Mouse (Mus musculus) hindbrain, embryonic 14.5 days (tissue): ENCODE measurements around the gene Bcl2l10. TPM values are rescaled to one million over a fixed set of nuclear protein-coding genes. Genes with fewer than 3 reads are reported as not detected.

Experiments
- ATAC-seq: fragments of 200-750 bp; cut with Nextera tagmentation; 2 replicates; pipeline ENCODE4 v1.8.0; 2017; ENCODE audit warnings: moderate number of reproducible peaks, mild to moderate bottlenecking, moderate TSS enrichment, moderate library complexity; ENCODE audit not compliant: low FRiP score
- DNase-seq: peaks from one replicate; pipeline ENCODE4 v3.0.0-alpha.2; 2015; ENCODE audit warnings: low spot score
- H3K27ac ChIP-seq: fragments of 300-500 bp; sonication (generic); 2 replicates; pipeline ENCODE4 v1.5.1; 2014; ENCODE audit warnings: mild to moderate bottlenecking, moderate library complexity
- H3K27me3 ChIP-seq: fragments of 300-500 bp; sonication (generic); 2 replicates; pipeline ENCODE4 v1.6.1; 2014; ENCODE audit warnings: mild to moderate bottlenecking, low read length, mixed read lengths; ENCODE audit not compliant: control insufficient read depth, insufficient read depth
- H3K36me3 ChIP-seq: fragments of 300-500 bp; sonication (generic); replicated peaks from 2 replicates; pipeline ENCODE4 v1.6.1; 2014; ENCODE audit not compliant: control insufficient read depth, insufficient read depth
- H3K4me1 ChIP-seq: fragments of 300-500 bp; sonication (generic); replicated peaks from 2 replicates; pipeline ENCODE4 v1.6.1; 2014; ENCODE audit warnings: antibody characterized with exemption, low read length, mixed read lengths; ENCODE audit not compliant: control insufficient read depth, insufficient read depth
- H3K4me2 ChIP-seq: fragments of 300-500 bp; sonication (generic); replicated peaks from 2 replicates; pipeline ENCODE4 v1.6.1; 2014; ENCODE audit warnings: mild to moderate bottlenecking, moderate library complexity
- H3K4me3 ChIP-seq: fragments of 300-500 bp; sonication (generic); replicated peaks from 2 replicates; pipeline ENCODE4 v1.5.1; 2014; ENCODE audit warnings: mild to moderate bottlenecking, low read length
- H3K9ac ChIP-seq: fragments of 300-500 bp; sonication (generic); 2 replicates; pipeline ENCODE4 v1.6.1; 2014
- H3K9me3 ChIP-seq: fragments of 300-500 bp; sonication (generic); 2 replicates; pipeline ENCODE4 v1.6.1; 2016; ENCODE audit warnings: low read length; ENCODE audit not compliant: control insufficient read depth
- WGBS: fragments of 180-500 bp; shearing (Covaris S2); extraction: QIAGEN DNeasy Blood & Tissue Kit; methylation state at CpG from one replicate; pipeline ENCODE4 v1.1.7; 2014; 5-methylcytosine and 5-hydroxymethylcytosine counted together
- polyA plus RNA-seq: library from polyadenylated mRNA; unstranded; fragments of >200 nt; fragmentation: Nextera tagmentation; extraction: Ambion mirVana; gene quantifications from 2 replicates; pipeline ENCODE4 v1.2.1, GENCODE M21; 2014

Bcl2l10 gene
- polyA plus RNA-seq, 1 experiment from 2014 or later, result not detected

- Histone ChIP-seq H3K4me1 (peaks cover 18% of the 10 kb centered on the region), H3K36me3 (no peaks in the 10 kb centered on the region), H3K4me3 (peak overlapping the region; percentile 82), H3K9me3 (no peaks in the 10 kb centered on the region), H3K27me3 (no peaks in the 10 kb centered on the region), H3K9ac (peak overlapping the region; percentile 90), H3K4me2 (peak overlapping the region; percentile 74), H3K27ac (peak overlapping the region; percentile 87)
- peak; percentile 38 for ATAC-seq
- DNase-seq, result peak; percentile 50
- 28% methylated on average over 11 of the region's 11 CpGs for WGBS
Measured at GRCm38 (mm10) chr9:75313138-75313831, 34.3 kb upstream of the Bcl2l10 start.

GRCm38 (mm10) chr9:75313832-75314516 is 33.6 kb upstream of the Bcl2l10 start:
- Histone ChIP-seq H3K36me3 (no peaks in the 10 kb centered on the region), H3K4me1 (peaks cover 23% of the 10 kb centered on the region), H3K27ac (peak overlapping the region; percentile 87), H3K9me3 (no peaks in the 10 kb centered on the region), H3K9ac (peak overlapping the region; percentile 90), H3K4me3 (peak overlapping the region; percentile 82), H3K4me2 (peak overlapping the region; percentile 74), H3K27me3 (no peaks in the 10 kb centered on the region)
- ATAC-seq (peak; percentile 91), DNase-seq (peak; percentile 77)
- under 1% methylated on average over 45 of the region's 52 CpGs for WGBS

DNA sequence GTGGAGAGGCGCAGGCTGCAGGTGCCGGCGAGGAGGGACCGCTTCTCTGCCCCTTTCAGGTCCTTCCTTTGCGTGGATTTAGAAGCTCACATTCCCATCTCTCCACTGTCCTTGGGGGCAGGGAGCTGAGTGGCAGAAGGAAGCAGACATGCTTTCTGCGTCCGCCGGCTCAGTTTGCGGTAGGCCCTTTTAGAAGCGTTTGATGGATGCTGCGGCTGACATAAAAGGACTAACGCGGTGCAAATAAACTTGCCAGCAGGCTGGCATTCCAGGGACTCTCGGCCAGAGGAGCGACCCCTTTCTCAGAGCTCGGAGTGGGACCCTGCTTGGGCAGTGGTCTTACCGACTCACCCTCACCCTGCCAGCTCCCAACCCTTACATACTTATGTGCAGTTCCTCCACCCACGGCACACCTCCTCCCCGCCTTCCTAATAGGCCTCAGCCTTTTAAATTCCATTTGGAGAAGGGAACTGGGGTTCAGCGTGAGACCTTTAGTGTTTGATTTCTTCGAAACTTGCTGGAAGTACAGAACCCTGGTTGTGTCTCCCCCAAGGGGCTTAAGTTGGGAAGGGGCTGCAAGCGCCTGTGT is 32.9 kb upstream of the Bcl2l10 start:
- H3K9me3 ChIP-seq, result no peaks in the 10 kb centered on the region
- peak overlapping the region; percentile 82 for H3K4me3 ChIP-seq
- 1% methylated on average over 22 of the region's 22 CpGs for WGBS
- H3K27me3 ChIP-seq, result no peaks in the 10 kb centered on the region
- H3K36me3 ChIP-seq, result no peaks in the 10 kb centered on the region
- peak overlapping the region; percentile 74 for H3K4me2 ChIP-seq
- DNase-seq (peak; percentile 28), ATAC-seq (peak; percentile 7; the same call in 1 of the 2 replicates)
- peaks cover 29% of the 10 kb centered on the region for H3K4me1 ChIP-seq
- H3K9ac ChIP-seq, result peak overlapping the region; percentile 90
- H3K27ac ChIP-seq, result peak overlapping the region; percentile 87

DNA sequence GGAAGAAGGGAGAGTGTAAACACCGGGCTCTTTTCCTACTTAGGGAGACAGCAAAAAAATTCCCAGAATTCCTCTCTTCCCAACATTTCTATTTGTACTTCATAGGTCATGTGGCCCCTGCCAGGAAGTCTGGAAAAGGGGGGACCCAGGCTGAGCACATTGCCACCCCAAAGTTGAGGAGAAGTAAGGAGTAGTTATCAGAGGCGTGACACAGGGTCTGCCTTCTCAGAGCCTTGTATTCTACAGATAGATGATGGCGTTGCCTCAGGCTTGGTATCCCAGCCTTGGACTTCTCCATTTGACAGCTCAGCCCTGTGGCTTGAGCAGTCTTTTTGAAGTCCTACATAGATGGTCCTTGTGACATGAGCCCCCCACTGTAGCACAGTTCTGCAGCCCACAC is 32.3 kb upstream of the Bcl2l10 start:
- no peaks in the 10 kb centered on the region for H3K27me3 ChIP-seq
- WGBS, result 64% methylated on average over 3 of the region's 3 CpGs

GRCm38 (mm10) chr9:75316771-75317170 is 30.8 kb upstream of the Bcl2l10 start:
- Histone ChIP-seq H3K36me3 (no peaks in the 10 kb centered on the region), H3K9me3 (no peaks in the 10 kb centered on the region), H3K4me3 (no peak overlapping the region), H3K27me3 (no peaks in the 10 kb centered on the region), H3K4me2 (no peak overlapping the region), H3K9ac (no peak overlapping the region), H3K4me1 (peaks cover 29% of the 10 kb centered on the region), H3K27ac (no peak overlapping the region)
- DNase-seq (no peak), ATAC-seq (no peak)
- WGBS, result 97% methylated on average over 6 of the region's 6 CpGs

More for the DNA sequence above, 32.3 kb upstream of the Bcl2l10 start:
- peaks cover 29% of the 10 kb centered on the region for H3K4me1 ChIP-seq
- H3K9me3 ChIP-seq, result no peaks in the 10 kb centered on the region
- H3K27ac ChIP-seq, result no peak overlapping the region
- ATAC-seq, result no peak
- H3K36me3 ChIP-seq, result no peaks in the 10 kb centered on the region
- peak overlapping the region; percentile 90 for H3K9ac ChIP-seq
- H3K4me2 ChIP-seq, result peak overlapping the region; percentile 74
- H3K4me3 ChIP-seq, result peak overlapping the region; percentile 82
- DNase-seq, result no peak

DNA sequence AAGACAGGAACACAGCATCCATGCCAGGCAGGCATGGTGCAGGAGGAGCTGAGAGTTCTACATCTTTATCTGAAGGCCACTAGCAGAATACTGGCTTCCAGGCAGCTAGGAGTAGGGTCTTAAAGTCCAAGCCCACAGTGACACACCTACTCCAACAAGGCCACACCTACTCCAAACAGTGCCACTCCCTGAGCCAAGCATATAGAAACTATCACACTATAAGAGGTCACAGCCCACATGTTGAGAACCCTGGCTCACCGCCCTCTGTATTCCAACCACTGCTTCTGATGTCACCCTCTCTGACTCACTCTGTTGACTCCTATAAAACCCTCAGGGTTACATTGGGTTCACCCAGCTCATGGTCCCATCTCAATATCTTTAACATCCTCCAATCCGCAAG is 29.4 kb upstream of the Bcl2l10 start:
- Histone ChIP-seq H3K4me2 (no peak overlapping the region), H3K36me3 (no peaks in the 10 kb centered on the region), H3K4me3 (no peak overlapping the region), H3K4me1 (peaks cover 29% of the 10 kb centered on the region), H3K27me3 (no peaks in the 10 kb centered on the region), H3K9me3 (no peaks in the 10 kb centered on the region), H3K27ac (no peak overlapping the region), H3K9ac (no peak overlapping the region)
- DNase-seq (no peak), ATAC-seq (no peak)
- WGBS, result 92% methylated on average over 2 of the region's 2 CpGs

DNA sequence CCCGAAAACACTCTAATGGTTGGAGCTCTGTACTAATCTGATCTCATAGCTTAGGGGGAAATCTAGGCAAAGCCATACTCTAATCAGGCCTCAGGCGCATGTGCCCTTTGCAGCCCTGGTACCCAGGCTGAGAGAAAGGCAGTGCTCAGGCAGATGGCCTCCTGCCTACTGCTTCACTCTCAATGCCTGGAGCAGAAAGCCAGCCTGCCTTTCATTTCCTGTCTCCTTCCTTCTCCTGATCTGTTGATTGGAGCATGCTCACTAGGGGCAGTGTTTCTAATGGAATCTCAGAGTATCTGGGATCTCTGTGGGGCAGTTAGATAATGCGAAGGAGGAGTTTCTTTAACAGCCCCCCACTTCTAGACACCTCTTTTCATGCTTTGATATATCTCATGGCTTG is 28.2 kb upstream of the Bcl2l10 start:
- no peaks in the 10 kb centered on the region for H3K36me3 ChIP-seq
- peaks cover 24% of the 10 kb centered on the region for H3K4me1 ChIP-seq
- H3K9ac ChIP-seq, result no peak overlapping the region
- DNase-seq (no peak), ATAC-seq (no peak)
- no peaks in the 10 kb centered on the region for H3K9me3 ChIP-seq
- H3K27ac ChIP-seq, result peak overlapping the region; percentile 26; the same call in 1 of the 2 replicates
- H3K4me2 ChIP-seq, result no peak overlapping the region
- WGBS, result 81% methylated on average over 3 of the region's 3 CpGs
- H3K4me3 ChIP-seq, result no peak overlapping the region
- H3K27me3 ChIP-seq, result no peaks in the 10 kb centered on the region

DNA sequence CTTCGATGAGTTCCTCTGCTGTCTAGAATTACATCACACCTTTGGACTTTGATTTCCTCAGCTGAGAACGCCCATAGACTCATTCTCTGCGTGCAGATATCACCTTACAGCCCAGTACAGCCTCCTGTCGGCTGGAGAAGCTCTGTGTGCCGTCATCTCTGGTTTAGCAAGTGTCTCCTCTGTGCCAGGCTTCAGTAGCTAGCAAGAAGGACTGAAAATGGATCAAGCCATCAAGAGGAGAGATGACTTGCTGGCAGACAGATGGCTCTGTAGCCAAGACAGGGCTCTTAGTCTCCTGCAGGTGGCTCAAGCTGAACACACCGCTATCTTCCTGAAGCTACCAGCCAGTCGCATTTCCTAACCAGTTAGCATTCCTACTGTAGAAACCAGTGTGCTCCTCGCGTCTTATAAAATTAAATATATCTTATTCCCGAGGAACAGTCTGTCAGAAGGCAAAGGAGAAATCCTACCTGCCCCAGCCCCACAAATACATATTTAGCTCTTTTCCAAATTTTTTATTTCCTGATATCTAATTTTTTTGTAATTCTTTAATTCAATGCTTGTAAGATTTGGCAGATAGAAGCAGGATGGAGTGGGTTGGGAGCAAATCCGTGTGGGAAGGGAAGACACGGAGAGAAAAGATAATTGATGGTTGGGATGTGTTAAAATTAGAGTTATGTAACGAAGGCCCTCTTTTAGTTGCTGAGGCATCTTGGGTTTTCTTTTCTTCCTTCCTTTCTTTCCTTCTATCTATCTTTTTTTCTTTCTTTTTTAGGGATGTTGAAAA is 25.3 kb upstream of the Bcl2l10 start:
- Histone ChIP-seq H3K4me1 (peaks cover 11% of the 10 kb centered on the region; the same call in 1 of the 2 replicates), H3K27ac (no peak overlapping the region), H3K9ac (no peak overlapping the region), H3K9me3 (no peaks in the 10 kb centered on the region), H3K4me3 (no peak overlapping the region), H3K27me3 (no peaks in the 10 kb centered on the region), H3K36me3 (peaks cover 2% of the 10 kb centered on the region; the same call in 1 of the 2 replicates), H3K4me2 (no peak overlapping the region)
- ATAC-seq (no peak), DNase-seq (no peak)
- WGBS, result 87% methylated on average over 13 of the region's 13 CpGs

DNA sequence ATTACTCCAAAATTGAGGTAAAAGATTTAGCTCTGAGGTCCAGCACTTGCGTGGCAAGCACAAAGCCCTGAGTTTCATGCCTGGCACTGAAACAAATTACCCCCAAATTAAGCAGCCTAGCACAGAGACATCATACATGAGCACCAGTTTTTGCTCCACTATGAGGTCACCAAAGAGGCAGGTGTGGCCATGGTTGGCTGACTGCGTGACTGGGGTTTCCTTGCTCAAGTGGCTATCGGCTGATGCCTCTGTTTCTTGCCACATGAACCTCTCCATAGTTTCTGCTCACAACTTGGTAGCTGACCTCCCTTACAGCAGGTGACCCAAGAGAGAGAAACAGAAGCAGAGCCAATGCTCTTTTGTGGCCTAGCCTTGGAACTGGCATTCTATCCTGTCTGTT is 19.5 kb upstream of the Bcl2l10 start:
- Histone ChIP-seq H3K36me3 (peaks cover 56% of the 10 kb centered on the region), H3K4me1 (no peaks in the 10 kb centered on the region), H3K4me3 (no peak overlapping the region), H3K9me3 (no peaks in the 10 kb centered on the region), H3K4me2 (no peak overlapping the region), H3K27me3 (no peaks in the 10 kb centered on the region), H3K27ac (no peak overlapping the region), H3K9ac (no peak overlapping the region)
- WGBS, result 94% methylated on average over 3 of the region's 3 CpGs
- ATAC-seq (no peak), DNase-seq (no peak)
